Mouse (Mus musculus) right cerebral cortex, postnatal 14 days (tissue): ENCODE measurements around the gene Cald1.

Source experiments
- DNase-seq: peaks from one replicate; pipeline ENCODE4 v3.0.0; 2022

Cald1 gene

GRCm38 (mm10) chr6:34598121-34599065 is at the start of gene Cald1:
Cald1 (plus strand) TSS chr6:34598500.
- DNase-seq = no peak

GRCm38 (mm10) chr6:34549017-34549416 is 49.3 kb upstream of the Cald1 start:
- DNase-seq = peak; percentile 48

GRCm38 (mm10) chr6:34552489-34553157 is 45.7 kb upstream of the Cald1 start:
- DNase-seq = no peak

GRCm38 (mm10) chr6:34554291-34554997 is 43.9 kb upstream of the Cald1 start:
- DNase-seq = no peak

- no peak for DNase-seq
These were observed 38.8 kb upstream of the Cald1 start for GRCm38 (mm10) chr6:34559521-34559920.

GRCm38 (mm10) chr6:34565176-34565880 is 33.0 kb upstream of the Cald1 start:
- DNase-seq = no peak

GRCm38 (mm10) chr6:34567298-34567697 is 31.0 kb upstream of the Cald1 start:
- no peak for DNase-seq

GRCm38 (mm10) chr6:34579504-34580068 is 18.7 kb upstream of the Cald1 start:
- DNase-seq = no peak

- DNase-seq = no peak
These were observed 14.9 kb upstream of the Cald1 start for GRCm38 (mm10) chr6:34583365-34583764.

GRCm38 (mm10) chr6:34588066-34588465 is 10.2 kb upstream of the Cald1 start:
- peak; percentile 31 for DNase-seq

GRCm38 (mm10) chr6:34590716-34591115 is 7.6 kb upstream of the Cald1 start:
- no peak for DNase-seq

- no peak for DNase-seq
These were observed 4.9 kb upstream of the Cald1 start for GRCm38 (mm10) chr6:34593353-34593752.

GRCm38 (mm10) chr6:34597316-34597715 is 984 bp upstream of the Cald1 start:
- no peak for DNase-seq

GRCm38 (mm10) chr6:34599171-34599570 is 871 bp downstream of the Cald1 start:
- DNase-seq = no peak

- DNase-seq = no peak
These were observed 1.4 kb downstream of the Cald1 start for GRCm38 (mm10) chr6:34599631-34600111.

- DNase-seq = no peak
These were observed 2.5 kb downstream of the Cald1 start for GRCm38 (mm10) chr6:34600850-34601249.

- no peak for DNase-seq
These were observed 3.8 kb downstream of the Cald1 start for GRCm38 (mm10) chr6:34602091-34602490.

GRCm38 (mm10) chr6:34606407-34606806 is 8.1 kb downstream of the Cald1 start:
- DNase-seq = no peak

- DNase-seq = no peak
These were observed 10.3 kb downstream of the Cald1 start for GRCm38 (mm10) chr6:34608603-34609002.

- no peak for DNase-seq
These were observed 11.9 kb downstream of the Cald1 start for GRCm38 (mm10) chr6:34609892-34610829.

- no peak for DNase-seq
These were observed 14.8 kb downstream of the Cald1 start for GRCm38 (mm10) chr6:34613122-34613521.
